Mouse (Mus musculus): ENCODE results near the gene Abca17. TPM values are rescaled to one million over a fixed set of nuclear protein-coding genes. Genes with fewer than 3 reads are reported as not detected.

Gene Abca17
- 1.5 and 1.7 TPM in 2 replicates for polyA plus RNA-seq (2015; fragmentation: Nextera tagmentation; extraction: Ambion mirVana)

GRCm38 (mm10) chr17:24350926-24351759 lies at the start of gene Abca17:
Gene Abca17 (minus strand): TSS chr17:24351068.
- Histone ChIP-seq H3K27ac (ENCODE audit: low read length) (peak within 1 kb of the TSS; percentile 81), H3K27me3 (replicated peaks; ENCODE audit: insufficient read depth, low read length) (peaks cover 6% of the 10 kb centered on the region; the same call in 1 of the 2 replicates), H3K4me3 (ENCODE audit: low read depth, low read length) (peak within 1 kb of the TSS; percentile 73), H3K9ac (replicated peaks; ENCODE audit: low read depth) (peak within 1 kb of the TSS; percentile 68), H3K4me1 (ENCODE audit: insufficient read depth, low read depth, low read length) (peaks cover 4% of the 10 kb centered on the region; the same call in 1 of the 2 replicates), H3K9me3 (ENCODE audit: low read length) (no peaks in the 10 kb centered on the region), H3K36me3 (ENCODE audit: insufficient read depth, low read length) (no peaks in the 10 kb centered on the region), H3K4me2 (replicated peaks; ENCODE audit: low read depth, low read length) (peak within 1 kb of the TSS; percentile 91)
- peak; percentile 48 for DNase-seq (ENCODE audit: low spot score)
- TF ChIP-seq CTCF (IDR thresholded peaks at IDR 0.05), result no peak
- no peak for TF ChIP-seq EP300 (IDR thresholded peaks at IDR 0.05)
- 2% methylated on average over 42 of the region's 42 CpGs for WGBS
- peak; percentile 3; the same call in 1 of the 2 replicates for ATAC-seq

- H3K4me1 ChIP-seq (ENCODE audit: insufficient read depth, low read depth, low read length), result no peaks in the 10 kb centered on the region
- ATAC-seq (no peak), DNase-seq (ENCODE audit: low spot score) (peak; percentile 29)
- 78% methylated on average over 7 of the region's 7 CpGs for WGBS
- no peak overlapping the region for H3K27ac ChIP-seq (ENCODE audit: low read length)
- H3K27me3 ChIP-seq (replicated peaks; ENCODE audit: insufficient read depth, low read length), result no peaks in the 10 kb centered on the region
- 0 out of 2 replicates have a peak, but pooled peaks cover 4% of the 10 kb centered on the region for H3K36me3 ChIP-seq (ENCODE audit: insufficient read depth, low read length)
- H3K9me3 ChIP-seq (ENCODE audit: low read length), result no peaks in the 10 kb centered on the region
- no peak overlapping the region for H3K9ac ChIP-seq (replicated peaks; ENCODE audit: low read depth)
- no peak overlapping the region for H3K4me3 ChIP-seq (ENCODE audit: low read depth, low read length)
- TF ChIP-seq EP300 (IDR thresholded peaks at IDR 0.05) (no peak), CTCF (IDR thresholded peaks at IDR 0.05) (no peak)
- no peak overlapping the region for H3K4me2 ChIP-seq (replicated peaks; ENCODE audit: low read depth, low read length)
Observed at GRCm38 (mm10) chr17:24394456-24394855, 43.6 kb upstream of the Abca17 start.

- Histone ChIP-seq H3K4me2 (replicated peaks; ENCODE audit: low read depth, low read length) (no peak overlapping the region), H3K36me3 (ENCODE audit: insufficient read depth, low read length) (0 out of 2 replicates have a peak, but pooled peaks cover 4% of the 10 kb centered on the region), H3K4me1 (ENCODE audit: insufficient read depth, low read depth, low read length) (no peaks in the 10 kb centered on the region), H3K27ac (ENCODE audit: low read length) (no peak overlapping the region), H3K4me3 (ENCODE audit: low read depth, low read length) (no peak overlapping the region), H3K27me3 (replicated peaks; ENCODE audit: insufficient read depth, low read length) (no peaks in the 10 kb centered on the region), H3K9ac (replicated peaks; ENCODE audit: low read depth) (no peak overlapping the region), H3K9me3 (ENCODE audit: low read length) (no peaks in the 10 kb centered on the region)
- WGBS, result 38% methylated on average over 4 of the region's 4 CpGs
- ATAC-seq (peak; percentile 46), DNase-seq (ENCODE audit: low spot score) (peak; percentile 35)
- TF ChIP-seq CTCF (IDR thresholded peaks at IDR 0.05), result no peak
- TF ChIP-seq EP300 (IDR thresholded peaks at IDR 0.05), result no peak
Observed at GRCm38 (mm10) chr17:24393527-24393926, 42.7 kb upstream of the Abca17 start.

GRCm38 (mm10) chr17:24391149-24391548 lies 40.3 kb upstream of the Abca17 start:
- TF ChIP-seq CTCF (IDR thresholded peaks at IDR 0.05) (peak; percentile 66), EP300 (IDR thresholded peaks at IDR 0.05) (no peak)
- no peak overlapping the region for H3K27ac ChIP-seq (ENCODE audit: low read length)
- ATAC-seq (no peak), DNase-seq (ENCODE audit: low spot score) (peak; percentile 28)
- H3K27me3 ChIP-seq (replicated peaks; ENCODE audit: insufficient read depth, low read length), result no peaks in the 10 kb centered on the region
- 70% methylated on average over 8 of the region's 8 CpGs for WGBS
- no peak overlapping the region for H3K9ac ChIP-seq (replicated peaks; ENCODE audit: low read depth)
- H3K4me2 ChIP-seq (replicated peaks; ENCODE audit: low read depth, low read length), result no peak overlapping the region
- H3K4me1 ChIP-seq (ENCODE audit: insufficient read depth, low read depth, low read length), result no peaks in the 10 kb centered on the region
- H3K4me3 ChIP-seq (ENCODE audit: low read depth, low read length), result no peak overlapping the region
- H3K36me3 ChIP-seq (ENCODE audit: insufficient read depth, low read length), result peaks cover 15% of the 10 kb centered on the region; the same call in 1 of the 2 replicates
- H3K9me3 ChIP-seq (ENCODE audit: low read length), result no peaks in the 10 kb centered on the region

- H3K36me3 ChIP-seq (ENCODE audit: insufficient read depth, low read length), result peaks cover 15% of the 10 kb centered on the region; the same call in 1 of the 2 replicates
- peak; percentile 84 for TF ChIP-seq CTCF (IDR thresholded peaks at IDR 0.05)
- TF ChIP-seq EP300 (IDR thresholded peaks at IDR 0.05), result no peak
- no peak overlapping the region for H3K27ac ChIP-seq (ENCODE audit: low read length)
- H3K4me2 ChIP-seq (replicated peaks; ENCODE audit: low read depth, low read length), result no peak overlapping the region
- 11% methylated on average over 2 of the region's 2 CpGs for WGBS
- no peak for ATAC-seq
- no peak overlapping the region for H3K9ac ChIP-seq (replicated peaks; ENCODE audit: low read depth)
- H3K9me3 ChIP-seq (ENCODE audit: low read length), result no peaks in the 10 kb centered on the region
- DNase-seq (ENCODE audit: low spot score), result peak; percentile 66
- H3K27me3 ChIP-seq (replicated peaks; ENCODE audit: insufficient read depth, low read length), result no peaks in the 10 kb centered on the region
- no peak overlapping the region for H3K4me3 ChIP-seq (ENCODE audit: low read depth, low read length)
- no peaks in the 10 kb centered on the region for H3K4me1 ChIP-seq (ENCODE audit: insufficient read depth, low read depth, low read length)
Observed at GRCm38 (mm10) chr17:24389865-24390264, 39.0 kb upstream of the Abca17 start.

- WGBS, result 74% methylated on average over 5 of the region's 5 CpGs
- TF ChIP-seq CTCF (IDR thresholded peaks at IDR 0.05) (no peak), EP300 (IDR thresholded peaks at IDR 0.05) (no peak)
- Histone ChIP-seq H3K27me3 (replicated peaks; ENCODE audit: insufficient read depth, low read length) (no peaks in the 10 kb centered on the region), H3K4me2 (replicated peaks; ENCODE audit: low read depth, low read length) (no peak overlapping the region), H3K4me3 (ENCODE audit: low read depth, low read length) (no peak overlapping the region), H3K36me3 (ENCODE audit: insufficient read depth, low read length) (peaks cover 15% of the 10 kb centered on the region), H3K9me3 (ENCODE audit: low read length) (no peaks in the 10 kb centered on the region), H3K9ac (replicated peaks; ENCODE audit: low read depth) (no peak overlapping the region), H3K4me1 (ENCODE audit: insufficient read depth, low read depth, low read length) (no peaks in the 10 kb centered on the region), H3K27ac (ENCODE audit: low read length) (no peak overlapping the region)
- DNase-seq (ENCODE audit: low spot score) (peak; percentile 18), ATAC-seq (peak; percentile 24)
Observed at GRCm38 (mm10) chr17:24388711-24389110, 37.8 kb upstream of the Abca17 start.

Measured in lung, postnatal 0 days (tissue).